Mouse (Mus musculus) 416B (cell line): ENCODE measurements at regions not wholly inside any gene's neighbourhood (a gene's known extent, or its start where the extent isn't known, plus 50 kb on each side); places are given as distances from the start of the nearest gene placed in this dataset.

ENCODE experiments used
- DNase-seq: peaks from one replicate; pipeline ENCODE4 v3.0.0; 2011; ENCODE audit warnings: low read depth

GRCm38 (mm10) chr14:76302322-76302991, 112.3 kb upstream of the Tsc22d1 start:
- no peak for DNase-seq

DNA sequence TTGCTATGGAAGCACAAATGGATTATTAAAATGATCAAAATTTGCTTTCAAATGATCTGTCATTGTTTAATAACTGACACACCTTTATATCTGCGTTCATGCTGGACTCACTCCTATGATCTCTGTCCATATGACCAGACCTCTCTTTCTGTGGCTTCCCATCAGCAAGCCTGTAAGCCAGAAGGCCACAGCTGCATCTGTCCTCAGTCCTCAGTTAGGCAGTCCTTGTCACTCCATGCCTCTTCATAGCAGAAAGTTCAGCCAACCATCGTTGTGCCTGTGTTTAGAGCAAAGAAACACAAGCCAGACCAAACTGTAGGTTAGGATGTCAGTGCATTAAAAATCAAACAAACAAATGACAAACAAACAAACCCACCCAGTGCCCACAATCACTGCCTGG, 107.2 kb upstream of the Tsc22d1 start:
- no peak for DNase-seq

- DNase-seq, result no peak
Observed at GRCm38 (mm10) chr14:76308188-76308812, 106.5 kb upstream of the Tsc22d1 start.

DNA sequence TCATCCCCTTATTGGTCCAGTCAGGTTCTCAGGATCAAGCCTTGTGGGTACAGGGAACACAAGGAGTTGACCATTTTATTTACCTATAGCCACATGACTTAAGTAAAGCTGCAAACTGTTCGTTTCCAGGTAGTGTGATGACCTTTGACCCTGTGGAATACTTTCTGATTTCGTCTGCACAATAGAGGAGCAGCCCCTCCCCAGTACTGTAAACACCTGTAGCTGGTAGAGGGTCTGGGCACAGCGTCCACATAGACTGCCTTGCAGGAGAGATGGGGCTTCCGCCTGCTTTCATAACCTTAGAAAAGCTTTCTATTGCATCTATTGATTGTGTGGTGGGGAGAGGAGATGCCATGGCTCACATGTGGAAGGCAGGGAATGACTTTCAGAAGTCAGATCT, 105.2 kb upstream of the Tsc22d1 start:
- DNase-seq, result no peak

DNA sequence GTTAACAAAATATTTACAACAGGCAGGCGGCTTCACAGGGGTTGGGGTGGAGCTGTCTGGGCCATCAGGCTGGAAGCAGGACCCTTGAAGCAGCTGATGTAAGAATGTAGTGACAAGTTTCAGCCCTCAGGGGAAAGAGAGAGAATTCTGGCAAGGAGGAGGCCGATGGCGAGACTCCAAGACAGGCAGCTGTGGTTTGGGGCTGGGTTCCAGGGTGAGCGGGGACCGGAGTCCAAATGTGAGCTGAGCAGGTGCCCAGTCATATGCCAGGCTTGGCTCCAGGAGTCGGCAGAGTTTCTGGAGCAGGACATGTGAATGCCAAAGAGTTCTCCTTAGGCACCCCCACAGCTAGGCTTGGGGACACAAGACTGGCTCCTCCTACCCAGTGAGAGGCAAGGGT, 104.5 kb upstream of the Tsc22d1 start:
- no peak for DNase-seq

DNA sequence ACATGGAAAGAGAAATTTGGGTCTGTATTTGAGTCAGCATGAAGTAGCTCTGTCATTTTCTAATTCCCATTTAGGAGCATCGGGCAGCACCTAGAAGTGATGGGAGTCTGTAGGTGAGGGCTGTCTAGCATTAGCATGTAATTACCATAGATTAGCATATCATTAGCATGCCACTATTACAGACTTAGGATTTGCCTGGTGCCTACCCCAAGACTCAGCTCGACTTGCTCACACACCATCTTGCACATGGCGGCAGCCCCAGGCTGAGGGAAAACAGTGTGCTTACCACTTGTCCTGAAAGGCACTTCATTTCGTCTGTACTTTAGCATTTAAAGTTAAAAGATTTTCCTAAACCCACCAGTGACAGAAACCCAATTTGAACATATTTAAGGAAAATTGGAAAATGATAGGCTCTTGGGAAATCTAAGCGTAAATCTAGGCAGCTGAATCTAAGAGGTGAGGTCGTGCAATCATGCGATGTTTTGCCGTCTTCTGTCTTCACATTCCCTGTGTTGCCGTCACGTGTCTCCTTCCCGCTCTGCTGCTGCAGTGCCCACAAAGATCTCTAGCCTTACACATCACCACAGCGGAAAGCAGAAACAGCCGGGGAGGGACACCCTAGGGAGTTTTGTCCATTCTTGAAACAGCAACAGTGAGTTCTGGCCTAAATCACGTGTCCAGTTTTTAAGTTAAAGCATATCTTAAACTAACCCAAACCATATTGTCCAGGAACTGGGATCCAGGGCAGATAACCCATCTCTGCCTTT, 101.2 kb upstream of the Tsc22d1 start:
- DNase-seq, result no peak

DNA sequence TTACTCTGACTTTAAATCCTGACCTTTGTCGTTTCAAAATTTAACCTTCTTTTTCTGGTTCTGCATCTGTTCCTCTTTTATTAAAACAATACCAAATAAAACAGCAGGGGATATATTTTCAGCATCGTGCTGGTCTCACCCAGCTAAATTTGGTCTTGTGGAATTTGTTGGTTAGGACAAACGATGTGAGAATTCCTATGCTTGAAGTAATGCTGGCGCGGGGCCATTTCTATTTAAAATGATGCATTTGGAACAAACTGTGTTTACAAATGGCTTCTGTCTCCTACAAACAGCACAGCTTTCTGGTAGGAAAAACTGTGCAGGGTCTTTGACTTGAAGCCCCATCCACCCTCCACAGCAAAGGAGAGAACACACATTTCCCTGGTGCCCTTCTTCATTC, 96.3 kb upstream of the Tsc22d1 start:
- DNase-seq, result no peak

DNA sequence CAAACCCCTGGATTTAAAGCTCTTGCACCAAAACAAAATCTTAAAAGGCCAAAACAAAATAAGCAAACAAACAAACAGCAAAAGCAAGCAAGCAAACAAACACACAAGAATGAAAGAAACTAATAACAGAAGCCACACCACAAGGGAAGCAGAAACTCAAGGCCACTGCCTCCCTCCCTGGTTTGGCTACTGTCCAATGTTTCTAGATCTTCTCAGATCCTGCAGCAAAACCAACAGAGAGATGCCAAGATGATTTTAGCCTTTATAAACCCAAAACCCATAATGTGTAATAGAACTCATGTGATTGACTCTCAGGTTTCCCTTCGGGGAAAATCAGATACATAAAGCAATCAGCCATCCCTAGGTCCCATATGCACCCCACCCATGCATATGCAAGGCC, 90.5 kb upstream of the Tsc22d1 start:
- peak; percentile 77 for DNase-seq

GRCm38 (mm10) chr14:76329983-76330382, 84.8 kb upstream of the Tsc22d1 start:
- DNase-seq, result peak; percentile 26

- no peak for DNase-seq
Observed at GRCm38 (mm10) chr14:76331497-76332335, 83.0 kb upstream of the Tsc22d1 start.

- no peak for DNase-seq
Observed at GRCm38 (mm10) chr14:76332336-76332703, 82.4 kb upstream of the Tsc22d1 start.

DNA sequence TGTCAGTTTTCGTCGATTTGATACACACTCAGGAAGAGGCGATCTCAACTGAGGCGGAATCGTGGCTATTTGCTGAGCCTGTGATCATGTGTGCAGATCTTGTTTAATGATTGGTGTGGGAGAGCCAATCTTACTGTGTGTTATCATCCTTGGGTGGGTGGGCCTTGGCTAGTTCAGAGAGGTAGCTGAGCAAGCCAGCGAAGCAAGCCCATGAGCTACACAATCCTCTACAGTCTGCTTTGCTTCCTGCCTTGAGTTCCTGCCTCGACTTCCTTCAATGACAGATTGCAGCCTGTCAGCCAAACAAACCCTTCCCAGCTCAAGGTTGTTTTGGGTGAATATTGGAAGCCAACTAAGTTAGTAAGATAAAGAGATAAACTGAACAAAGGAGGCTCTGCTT, 74.0 kb upstream of the Tsc22d1 start:
- DNase-seq, result no peak

- DNase-seq, result no peak
Observed at GRCm38 (mm10) chr14:76341226-76341625, 73.5 kb upstream of the Tsc22d1 start.

GRCm38 (mm10) chr14:76351856-76352255, 62.9 kb upstream of the Tsc22d1 start:
- no peak for DNase-seq

- no peak for DNase-seq
Observed at GRCm38 (mm10) chr14:76356161-76356560, 58.6 kb upstream of the Tsc22d1 start.

DNA sequence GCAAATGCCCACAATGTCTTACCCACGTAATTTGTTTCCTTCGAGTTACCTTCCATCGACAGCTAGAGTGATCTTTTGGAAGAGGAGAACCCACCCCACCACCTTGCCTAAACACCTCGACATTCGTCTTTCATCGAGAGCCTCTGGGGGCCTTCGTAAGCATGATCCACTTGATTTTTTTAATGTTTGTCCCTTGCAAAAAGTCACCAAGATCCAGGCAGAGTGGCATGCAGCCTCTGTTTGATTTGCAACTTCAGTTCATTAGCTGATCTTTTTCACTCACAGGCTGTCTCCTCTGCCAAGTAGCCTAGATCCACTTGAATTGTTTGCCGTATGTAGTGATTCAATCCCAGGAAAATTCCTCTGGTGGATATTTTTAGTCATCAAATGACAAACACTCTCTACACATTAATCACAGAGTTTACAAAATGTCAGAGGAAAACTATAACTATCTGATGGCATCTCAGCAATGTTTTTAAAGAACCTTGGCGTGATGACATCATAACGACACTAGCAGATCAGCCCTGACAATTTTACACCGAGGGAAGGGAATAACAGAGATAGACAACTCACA, 54.8 kb upstream of the Tsc22d1 start:
- DNase-seq, result no peak

DNA sequence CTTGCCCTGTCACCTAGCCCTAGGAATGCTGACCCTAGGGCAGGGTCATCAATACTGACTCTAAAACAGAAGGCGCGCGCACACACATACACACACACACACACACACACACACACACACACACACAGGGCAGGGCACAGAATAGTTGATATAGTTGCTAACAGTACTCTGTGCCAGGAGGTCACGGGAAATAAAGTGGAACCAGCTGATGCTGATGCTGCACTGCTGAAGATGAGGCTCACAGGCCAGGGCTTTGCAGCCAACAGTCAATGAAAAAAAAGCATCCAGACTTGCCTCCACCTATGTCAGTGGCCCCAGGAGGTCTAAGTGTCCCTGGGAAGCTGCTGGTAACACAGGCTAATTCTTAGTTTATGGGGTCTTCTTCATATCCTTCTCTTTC, 50.7 kb upstream of the Tsc22d1 start:
- DNase-seq, result no peak
